Mouse (Mus musculus) hematopoietic stem cell, adult 5-6 weeks (primary cell): ENCODE results near the gene Abcb10. TPM values are rescaled to one million over a fixed set of nuclear protein-coding genes. Genes with fewer than 3 reads are reported as not detected.
"Not testable (repeated sequence)": the region's sequence is repeated elsewhere in the genome, so short reads cannot be mapped to it uniquely, and the experiment has no call there.

Source experiments
- ATAC-seq, 2 experiments: fragments of 125-278 bp in 1 of 2; replicated peaks in 1 of 2; 2 replicates each; pipeline ENCODE4 v1.8.0; 2016 to 2017; ENCODE audit warnings: inconsistent platforms in 2 of 2, mild to moderate bottlenecking in 2 of 2, moderate number of reproducible peaks in 2 of 2, low read depth in 1 of 2, moderate TSS enrichment in 1 of 2; ENCODE audit not compliant: low FRiP score in 2 of 2, poor library complexity in 2 of 2, severe bottlenecking in 2 of 2, insufficient read depth in 1 of 2, low TSS enrichment in 1 of 2
- total RNA-seq: library from RNA; stranded (forward); fragments of 172-1452, 232-1000 nt; gene quantifications from 2 replicates; pipeline ENCODE4 v1.2.3, GENCODE M21; 2017

Abcb10 gene
- total RNA-seq, 1 experiment from 2014 or later = 12.0 TPM

DNA sequence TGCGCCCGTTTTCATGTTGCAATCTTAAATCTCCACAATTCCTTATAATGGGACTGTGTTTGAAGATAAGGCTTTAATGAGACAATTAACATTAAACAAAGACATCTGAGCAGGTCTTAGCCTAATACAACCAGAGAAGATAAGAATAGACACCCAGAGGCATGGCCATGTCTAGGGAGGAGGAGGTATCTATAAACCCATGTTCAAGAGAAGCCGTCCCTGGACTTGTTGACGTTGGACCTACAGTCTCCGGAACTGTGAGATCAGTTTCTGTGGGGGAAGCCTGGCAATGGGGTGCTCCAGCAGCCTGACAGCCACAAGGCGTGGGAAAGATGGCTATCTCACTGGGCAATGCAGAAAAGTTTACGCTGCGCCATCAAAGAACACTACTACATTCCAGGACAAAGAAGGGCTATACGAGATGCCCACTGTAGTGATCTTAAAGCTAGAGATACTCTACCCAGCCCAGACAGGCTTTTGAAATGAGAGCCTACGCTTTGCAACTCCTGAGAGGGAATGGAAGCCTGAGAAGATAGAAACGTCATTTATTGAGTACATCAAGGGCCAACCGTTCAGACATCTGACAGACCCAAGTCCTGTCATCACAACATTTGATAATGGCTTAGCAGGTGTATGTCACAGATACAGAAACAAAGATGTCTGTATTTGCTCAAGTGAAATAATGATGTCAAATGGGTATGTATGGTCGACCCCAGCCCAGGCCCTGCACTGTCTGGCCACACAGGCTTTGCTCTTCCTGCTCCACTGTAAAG is 7.5 kb upstream of the Abcb10 start:
- ATAC-seq = no peak

DNA sequence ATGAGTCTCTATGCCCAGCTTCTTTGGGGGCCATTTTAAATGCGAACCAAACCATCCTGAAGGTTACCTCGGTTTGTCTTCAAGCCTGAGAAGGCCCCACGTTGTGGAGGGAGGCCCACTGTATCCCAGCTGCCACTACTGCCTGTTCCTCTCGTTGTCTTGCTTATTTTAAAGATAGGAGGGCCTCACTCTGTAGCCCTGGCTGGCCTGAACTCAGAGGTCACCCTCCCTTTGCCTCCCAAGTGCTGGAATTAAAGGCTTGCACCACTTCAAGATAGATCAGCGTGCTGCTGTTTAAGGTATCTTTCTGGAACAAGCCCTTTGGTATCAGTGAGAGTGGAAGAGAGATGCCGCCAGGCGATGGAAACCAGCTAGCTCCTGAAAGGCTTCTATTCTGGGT is 6.2 kb upstream of the Abcb10 start:
- ATAC-seq = peak in 1 of 2 experiments; percentile 10; a peak in 1 of 4 replicates

DNA sequence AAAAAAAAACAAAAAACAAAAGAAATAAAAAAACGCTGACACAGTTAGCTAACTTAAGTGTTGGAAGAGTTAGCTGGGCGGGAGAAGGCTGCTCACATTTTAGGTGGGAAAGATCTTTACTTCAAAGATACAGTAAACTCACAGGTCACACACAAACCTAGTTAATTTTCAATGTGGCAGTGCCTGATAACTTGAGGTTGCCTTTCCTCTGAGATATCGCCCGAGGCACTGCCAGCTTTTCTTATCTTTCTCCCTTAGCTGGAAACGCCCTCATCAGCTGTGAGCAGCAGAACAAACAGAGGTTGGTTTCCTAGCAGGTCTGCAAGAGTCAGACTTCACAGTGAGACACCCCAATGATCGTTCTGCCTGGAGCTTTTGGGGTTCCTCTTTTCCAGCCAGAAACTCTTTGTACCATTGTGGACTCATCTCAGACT is 5.7 kb upstream of the Abcb10 start:
- peak; percentile 49 to 74 for ATAC-seq

DNA sequence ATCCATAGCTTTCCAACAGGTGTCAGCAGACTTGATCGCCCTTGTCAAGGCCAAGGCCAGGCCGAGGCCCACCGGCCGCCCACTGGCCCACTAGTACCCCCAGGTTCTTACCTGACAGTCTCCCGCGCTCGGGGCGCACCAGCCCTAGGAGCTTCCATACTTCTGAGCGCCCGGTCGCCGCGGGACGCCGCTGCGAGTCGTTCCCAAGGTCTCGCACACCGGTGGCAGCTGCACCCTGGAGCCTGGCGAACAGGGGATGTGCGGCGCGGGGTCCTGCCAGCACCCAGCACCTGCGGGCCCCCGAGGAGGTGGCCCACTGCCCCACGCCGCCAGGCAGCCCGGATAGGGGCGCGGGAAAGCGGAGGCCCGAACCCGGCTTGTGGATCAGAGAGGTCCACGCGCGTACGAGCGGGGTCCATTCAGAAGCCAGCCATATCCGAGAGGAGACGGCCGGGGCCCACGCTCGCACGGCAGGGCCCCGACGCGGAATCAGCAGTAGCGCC is 580 bp downstream of the Abcb10 start:
- no peak; a peak in 1 of 4 replicates for ATAC-seq

DNA sequence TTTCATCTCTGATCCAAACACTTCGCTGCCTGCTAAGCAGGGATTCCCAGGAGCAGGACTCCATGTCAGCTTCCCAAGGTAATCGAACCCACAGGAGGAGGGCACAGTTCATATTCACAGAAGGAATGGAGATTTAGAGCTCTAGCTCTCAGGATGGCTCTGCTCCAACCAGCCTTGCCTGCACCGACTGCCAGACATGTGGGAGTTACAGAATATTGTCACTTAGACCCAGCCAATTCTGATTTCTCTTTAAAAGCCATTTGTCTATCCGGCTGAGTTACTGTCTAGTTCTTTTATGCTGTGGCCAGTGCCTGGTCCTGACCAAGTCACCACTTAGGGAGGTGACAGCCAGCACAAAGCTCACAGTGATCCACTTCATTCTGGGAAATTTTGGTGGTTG is 1.2 kb downstream of the Abcb10 start:
- no peak for ATAC-seq

DNA sequence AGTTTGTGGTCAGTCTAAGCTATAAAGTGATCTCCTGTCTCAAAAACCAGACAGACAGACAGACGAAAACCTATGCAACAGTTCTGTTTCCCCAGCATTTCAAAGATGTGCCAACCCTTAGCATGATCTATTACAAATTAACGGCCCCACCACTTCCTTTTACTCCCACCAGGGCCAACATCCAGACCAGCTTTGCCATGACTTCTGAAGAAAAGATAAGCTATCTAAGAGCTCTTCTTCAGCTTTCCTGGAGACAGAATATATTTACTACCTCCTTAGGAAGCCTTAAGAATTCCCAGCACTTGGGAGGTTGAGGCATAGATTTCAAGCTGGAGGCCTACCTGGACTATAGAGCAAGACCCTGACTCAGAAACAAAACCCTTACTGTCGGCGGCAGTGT is 2.7 kb downstream of the Abcb10 start:
- ATAC-seq = no peak

DNA sequence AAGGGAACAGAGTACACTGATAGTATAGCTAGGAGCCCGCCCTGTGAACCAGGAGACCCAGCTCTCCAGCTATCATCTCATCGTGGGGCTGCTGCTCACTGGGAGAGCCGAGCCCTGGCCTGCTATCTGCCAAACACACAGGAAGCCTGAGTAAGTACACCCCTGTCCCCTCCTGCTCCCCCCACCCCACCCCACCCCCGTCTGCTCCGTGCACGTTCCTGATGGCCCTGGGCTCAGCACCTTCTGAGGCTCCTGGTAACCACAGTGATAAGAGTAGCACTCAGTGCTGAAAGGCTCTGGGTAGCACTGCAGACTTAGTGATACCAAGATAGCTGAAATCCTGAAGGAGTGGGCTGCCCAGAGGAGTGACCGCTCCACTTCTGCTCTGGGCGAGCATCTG is 4.0 kb downstream of the Abcb10 start:
- ATAC-seq = no peak

DNA sequence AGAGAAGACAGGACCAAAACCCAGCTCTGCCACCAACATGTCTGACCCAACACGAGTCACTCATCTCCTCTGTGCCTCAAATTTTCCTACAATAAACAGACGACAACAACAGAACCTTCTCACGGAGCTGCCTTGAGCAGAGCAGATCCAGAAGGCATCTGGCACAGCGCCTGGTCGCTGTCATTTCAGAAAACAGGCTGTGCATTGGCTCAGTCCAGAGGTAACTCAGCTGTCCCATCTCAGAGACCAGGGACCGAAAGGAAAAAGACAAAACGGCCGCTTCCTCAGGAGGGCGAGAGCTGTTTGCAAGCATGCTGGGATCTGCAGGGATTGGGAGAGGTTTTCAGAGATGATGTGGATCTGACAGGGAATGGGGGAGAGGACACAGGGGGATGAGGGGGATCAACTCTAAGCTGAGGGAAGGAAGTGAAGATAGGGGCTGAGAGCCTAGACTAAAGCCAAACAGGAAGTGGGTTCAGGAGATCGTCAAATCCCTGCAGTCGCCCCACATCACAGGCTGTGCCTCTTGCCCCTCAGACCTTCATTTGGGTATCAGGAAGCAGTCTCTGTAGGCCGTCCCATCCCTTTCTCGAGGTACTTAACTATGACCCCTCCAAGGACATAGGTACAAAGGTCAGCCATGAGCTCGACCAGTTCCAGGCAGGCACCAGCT is 4.6 kb downstream of the Abcb10 start:
- peak; percentile 10 to 28; a peak in 1 of 4 replicates for ATAC-seq

DNA sequence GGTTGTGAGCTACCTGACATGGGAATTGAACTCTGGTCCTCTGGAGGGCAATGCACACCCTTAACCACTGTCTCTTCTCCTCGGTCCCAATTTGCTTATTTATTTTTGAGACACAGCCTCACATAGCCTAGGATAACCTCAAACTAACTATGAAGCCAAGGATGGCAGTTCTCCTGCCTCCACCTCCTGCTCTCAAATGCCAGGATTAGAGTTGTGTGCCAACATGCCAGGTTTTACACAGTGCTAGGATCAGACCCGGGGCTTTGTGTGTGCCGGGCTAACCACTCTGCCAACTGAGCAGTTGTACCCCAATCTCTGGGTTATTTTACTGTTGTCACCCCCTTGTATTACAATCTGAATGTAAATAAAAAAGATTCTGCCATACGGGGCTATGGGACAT is 5.4 kb downstream of the Abcb10 start:
- no peak for ATAC-seq

DNA sequence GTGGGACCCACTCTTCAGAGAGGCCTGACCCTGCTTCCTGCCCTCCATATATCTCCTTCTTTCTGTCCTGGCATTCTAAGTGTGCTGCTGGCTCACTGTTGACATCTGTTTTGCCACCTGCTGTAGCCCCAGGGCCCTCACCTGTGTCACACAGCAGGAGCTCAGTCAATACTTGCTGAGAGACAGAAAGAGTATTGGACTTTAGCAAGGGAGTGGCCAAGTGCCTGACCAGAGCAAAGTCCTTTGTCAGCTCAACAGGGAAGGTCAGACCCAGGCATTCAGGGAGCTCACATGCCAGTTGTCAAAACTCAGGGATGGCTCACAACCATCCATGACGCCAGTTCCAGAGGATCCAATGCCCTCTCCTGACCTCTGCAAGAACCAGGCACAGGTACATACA is 9.4 kb downstream of the Abcb10 start:
- ATAC-seq = no peak

DNA sequence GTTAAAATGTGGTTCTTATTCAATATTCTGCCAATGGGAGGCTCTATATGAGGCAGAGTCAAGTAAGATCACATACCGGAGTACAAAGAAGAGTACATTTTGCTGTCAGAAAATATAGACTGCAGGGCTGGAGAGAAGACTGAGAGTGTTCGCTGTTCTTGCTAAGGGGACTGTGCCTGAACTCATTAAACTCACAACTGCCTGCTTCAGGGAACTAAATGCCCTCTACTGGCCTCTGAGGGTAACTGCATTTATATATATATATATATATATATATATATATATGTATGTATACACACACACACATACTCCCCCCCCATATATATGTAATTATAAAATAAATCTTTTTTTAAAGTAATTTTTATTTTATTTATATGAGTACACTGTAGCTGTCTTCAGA is 16.0 kb downstream of the Abcb10 start:
- no peak for ATAC-seq

DNA sequence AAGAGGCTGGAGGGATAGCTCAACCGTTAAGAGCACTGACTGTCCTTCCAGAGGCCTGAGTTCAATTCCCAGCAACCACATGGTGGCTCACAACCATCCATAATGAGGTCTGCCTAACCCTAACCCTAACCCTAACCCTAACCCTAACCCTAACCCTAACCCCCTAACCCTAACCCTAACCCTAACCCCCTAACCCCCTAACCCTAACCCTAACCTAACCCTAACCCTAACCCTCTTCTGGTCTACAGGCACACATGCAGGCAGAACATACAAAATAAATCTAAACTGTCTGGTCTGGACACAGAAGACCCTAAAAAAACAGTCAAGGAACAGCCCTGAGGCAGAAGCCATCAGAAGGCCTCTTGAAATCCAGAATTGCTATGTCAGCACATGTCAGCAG is 21.6 kb downstream of the Abcb10 start:
- no peak for ATAC-seq

DNA sequence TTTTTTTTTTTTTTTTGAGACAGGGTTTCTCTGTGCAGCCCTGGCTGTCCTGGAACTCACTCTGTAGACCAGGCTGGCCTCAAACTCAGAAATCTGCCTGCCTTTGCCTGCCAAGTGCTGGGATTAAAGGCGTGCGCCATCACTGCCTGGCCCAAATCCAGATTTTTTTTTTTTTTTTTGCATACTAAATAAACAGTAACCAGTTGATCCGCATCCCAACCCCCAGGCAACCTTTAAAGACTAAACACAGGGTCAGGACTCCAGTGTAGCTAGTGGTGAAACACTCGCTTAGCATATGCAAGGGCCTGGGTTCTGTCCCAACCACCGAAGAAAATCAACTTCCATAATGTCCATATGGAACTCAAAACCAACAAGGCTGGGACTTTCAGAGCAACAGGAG is 22.4 kb downstream of the Abcb10 start:
- not testable (repeated sequence) for ATAC-seq

DNA sequence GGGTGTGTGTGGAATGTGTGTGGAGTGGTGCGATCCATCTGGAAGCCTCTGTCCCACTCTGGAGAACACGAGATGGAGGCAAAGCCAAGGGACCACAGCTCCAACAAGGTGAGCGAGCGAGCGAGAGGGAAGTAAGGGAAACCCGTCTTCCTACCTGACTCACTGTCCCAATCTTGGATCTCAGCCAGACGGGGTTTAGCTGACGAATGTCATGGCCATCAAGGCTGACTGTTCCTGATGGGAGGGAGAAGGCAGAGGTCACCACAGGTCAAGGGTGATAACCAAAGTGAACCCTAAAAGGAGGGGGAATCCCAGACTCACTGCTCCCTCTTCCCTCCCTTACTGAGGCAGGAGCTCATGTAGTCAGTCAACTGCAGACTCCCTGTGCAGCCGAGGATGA is 22.9 kb downstream of the Abcb10 start:
- ATAC-seq = no peak

DNA sequence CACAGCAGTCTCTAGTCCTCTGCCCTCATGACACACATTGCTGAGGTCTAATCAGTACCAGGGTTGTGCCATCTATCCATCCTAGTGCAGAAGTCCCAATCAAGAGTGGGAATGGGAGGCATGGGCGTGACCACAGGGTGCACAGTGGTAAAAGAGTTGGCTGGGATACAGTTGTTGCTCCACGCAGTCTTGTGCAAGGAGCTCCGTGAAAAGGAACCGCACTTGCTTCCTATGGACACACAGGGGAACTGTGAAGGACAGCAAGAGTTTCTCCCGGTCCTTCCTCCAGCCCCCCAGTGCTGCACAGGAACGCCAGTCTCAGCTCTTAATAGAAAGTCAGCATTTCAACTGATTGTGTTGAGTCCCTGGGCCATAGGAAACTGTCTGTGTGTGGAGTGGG is 23.4 kb downstream of the Abcb10 start:
- ATAC-seq = peak in 1 of 2 experiments; percentile 37; a peak in 1 of 4 replicates

DNA sequence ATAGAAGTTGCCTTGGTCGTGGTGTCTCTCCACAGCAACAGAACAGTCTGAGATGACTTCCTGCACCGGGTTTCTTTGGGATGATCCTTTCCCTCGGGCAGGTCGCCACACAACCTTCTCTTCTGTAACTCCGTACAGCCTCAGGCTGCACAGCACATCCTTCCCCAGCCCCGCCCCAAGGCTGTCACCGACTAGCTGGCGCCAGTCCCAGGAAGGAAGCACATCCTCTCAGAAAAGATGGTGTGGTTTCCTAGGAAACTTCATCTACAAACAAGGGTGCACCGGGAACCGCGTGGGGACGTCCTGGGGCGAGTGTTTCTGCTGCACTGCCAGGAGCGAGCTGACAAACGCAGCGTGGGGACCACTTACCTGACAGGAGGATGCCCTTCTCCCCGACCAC is 24.8 kb downstream of the Abcb10 start:
- ATAC-seq = no peak

DNA sequence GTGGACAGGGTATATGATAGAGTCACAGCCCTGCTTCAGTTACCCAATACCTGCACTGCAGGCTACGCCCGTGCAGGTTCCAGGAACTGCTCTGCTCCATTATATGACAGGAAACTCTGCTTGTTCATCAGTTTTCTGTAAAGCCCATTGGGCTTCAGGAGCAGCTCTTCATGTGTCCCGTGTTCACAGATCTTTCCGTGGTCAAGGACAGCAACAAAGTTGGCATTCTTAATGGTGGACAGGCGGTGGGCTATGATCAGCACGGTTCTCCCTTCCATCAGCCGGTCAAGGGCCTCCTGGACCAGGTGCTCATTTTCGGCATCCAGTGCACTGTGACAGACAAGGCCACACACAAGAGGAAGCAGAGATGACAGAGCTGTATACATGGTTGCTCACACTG is 28.7 kb downstream of the Abcb10 start:
- ATAC-seq = no peak

DNA sequence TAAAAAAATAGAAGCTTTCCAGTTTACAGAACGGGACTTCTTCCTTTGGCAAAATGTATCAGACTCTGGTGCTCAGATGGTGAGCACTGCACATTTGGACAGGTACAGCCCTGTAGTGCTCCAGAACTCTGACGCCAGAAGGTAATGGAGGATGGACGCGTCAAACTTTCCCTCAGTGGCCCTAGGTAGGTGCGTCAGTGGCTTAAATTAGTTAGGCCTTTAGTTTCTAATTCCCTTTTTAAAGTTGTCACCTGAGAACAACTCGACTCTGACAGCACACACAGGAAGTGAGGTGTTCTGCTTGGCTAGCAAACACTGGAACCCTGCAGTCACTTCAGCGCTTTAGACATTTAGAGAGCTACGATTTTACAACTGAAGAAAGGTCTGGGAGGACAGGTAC is 29.2 kb downstream of the Abcb10 start:
- ATAC-seq = no peak
